Mouse (Mus musculus): Measurements from ENCODE around the gene Tmem117.

DNA sequence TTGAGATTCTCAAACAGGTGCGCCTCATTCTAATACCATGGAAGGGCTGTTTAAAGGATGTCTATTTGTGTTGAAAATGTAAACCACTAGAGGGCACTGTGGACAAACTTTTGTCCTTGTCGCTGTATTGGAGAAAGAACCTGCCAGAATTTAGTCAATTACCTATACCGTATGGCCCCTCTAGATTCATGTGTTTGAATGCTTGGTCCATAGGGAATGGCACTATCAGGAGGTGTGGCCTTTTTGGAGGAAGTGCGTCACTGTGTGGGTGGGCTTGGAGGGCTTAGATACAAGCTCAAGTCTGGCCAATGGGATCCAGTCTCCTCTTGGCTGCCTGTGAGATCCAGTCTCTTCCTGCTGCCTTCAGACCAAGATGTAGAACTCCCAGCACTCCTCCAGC lies 140.2 kb downstream of the Tmem117 start:
- no peak for TF ChIP-seq POLR2A (IDR thresholded peaks at IDR 0.05; ENCODE audit: control insufficient read depth, extremely low read depth, insufficient read depth, low read length, poor library complexity)
- TF ChIP-seq CTCF (IDR thresholded peaks at IDR 0.05; ENCODE audit: borderline replicate concordance, control insufficient read depth, extremely low read depth, insufficient read depth, low read length, poor library complexity): no peak
